Mouse (Mus musculus): ENCODE data around the gene Map7d3.
A peak's percentile ranks its signal among the peaks of the same experiment; 100 is the strongest.

Gene Map7d3

DNA sequence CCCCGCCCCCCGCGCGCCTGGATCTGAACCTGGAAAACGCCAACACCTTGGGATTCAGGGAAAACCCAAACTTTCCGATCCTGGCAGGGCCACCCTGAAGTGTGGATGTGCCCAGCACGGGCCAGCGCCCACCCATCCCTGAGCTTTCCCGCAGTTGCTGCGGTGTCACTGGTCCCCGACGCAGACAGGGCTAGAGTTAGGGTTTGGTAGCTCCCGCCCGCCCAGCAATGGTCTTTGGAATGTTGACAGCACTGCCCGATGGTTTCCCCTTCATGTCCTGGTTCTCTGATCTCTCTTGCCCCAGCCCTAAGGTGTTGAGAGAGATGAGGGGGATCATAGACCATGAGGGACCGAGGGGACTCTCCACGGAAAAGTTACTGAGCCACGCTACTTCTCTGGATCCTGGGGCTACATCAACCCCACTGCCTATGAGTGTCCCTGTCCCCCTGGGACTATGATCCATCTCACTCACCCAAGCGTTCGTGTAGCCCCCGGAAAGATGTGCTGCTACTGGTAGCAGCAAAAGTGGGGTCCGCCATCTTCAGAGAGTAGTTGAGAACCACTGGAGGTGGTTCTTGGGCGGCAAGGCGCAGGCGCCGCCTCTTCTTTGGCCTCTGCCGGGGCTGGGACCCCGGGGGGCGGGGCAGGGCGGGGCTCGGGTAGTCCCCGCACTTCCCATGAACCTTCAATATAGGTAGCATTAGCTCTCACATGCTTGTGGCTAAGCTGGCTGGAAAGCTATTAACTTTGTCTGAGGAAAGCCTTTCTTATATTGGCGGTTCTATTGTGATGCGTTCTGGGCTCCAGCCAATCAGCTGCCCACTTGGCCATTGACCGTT, at the start of gene Map7d3:
TSS of gene Map7d3 (minus strand) at position 562 of the 839 bp plus-strand sequence.
- peak in 1 of 2 experiments; percentile 5 for DNase-seq

- no peak for DNase-seq
Observed at GRCm38 (mm10) chrX:56869863-56870262, 47.7 kb upstream of the Map7d3 start, which contains the start of gene Adgrg4. Gene Adgrg4, plus strand, starts transcription at chrX:56870163.

- DNase-seq: no peak
Observed at GRCm38 (mm10) chrX:56841255-56841654, 19.1 kb upstream of the Map7d3 start.

- no peak for DNase-seq
Observed at GRCm38 (mm10) chrX:56839369-56839768, 17.2 kb upstream of the Map7d3 start.

- no peak for DNase-seq
Observed at GRCm38 (mm10) chrX:56835842-56836241, 13.7 kb upstream of the Map7d3 start.

- no peak for DNase-seq
Observed at GRCm38 (mm10) chrX:56827492-56827891, 5.4 kb upstream of the Map7d3 start.

GRCm38 (mm10) chrX:56791268-56791667, 30.9 kb downstream of the Map7d3 start:
- no peak for DNase-seq

DNA sequence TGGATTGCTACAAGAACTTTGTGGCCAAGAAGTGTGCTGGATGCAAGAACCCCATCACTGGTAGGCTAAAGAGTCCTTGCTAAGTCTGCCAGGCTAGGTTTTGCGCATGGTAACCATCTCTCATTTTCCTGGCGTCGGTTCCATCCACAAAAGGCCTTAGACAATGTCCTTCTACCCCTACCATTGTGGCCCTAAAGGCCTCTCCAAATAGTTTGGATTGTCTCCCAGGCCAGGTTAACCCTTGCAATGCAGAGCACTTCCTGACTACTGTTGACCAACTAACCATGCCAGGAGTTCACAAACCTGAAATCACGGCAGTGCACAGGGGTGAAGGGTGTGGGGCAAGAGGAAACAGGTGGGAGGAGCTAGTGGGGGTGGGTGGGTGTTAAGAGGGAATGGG, 31.5 kb downstream of the Map7d3 start:
- no peak for DNase-seq

- no peak for DNase-seq
Observed at GRCm38 (mm10) chrX:56787486-56787885, 34.6 kb downstream of the Map7d3 start.

- DNase-seq: no peak
Observed at GRCm38 (mm10) chrX:56786281-56787061, 35.7 kb downstream of the Map7d3 start.

DNA sequence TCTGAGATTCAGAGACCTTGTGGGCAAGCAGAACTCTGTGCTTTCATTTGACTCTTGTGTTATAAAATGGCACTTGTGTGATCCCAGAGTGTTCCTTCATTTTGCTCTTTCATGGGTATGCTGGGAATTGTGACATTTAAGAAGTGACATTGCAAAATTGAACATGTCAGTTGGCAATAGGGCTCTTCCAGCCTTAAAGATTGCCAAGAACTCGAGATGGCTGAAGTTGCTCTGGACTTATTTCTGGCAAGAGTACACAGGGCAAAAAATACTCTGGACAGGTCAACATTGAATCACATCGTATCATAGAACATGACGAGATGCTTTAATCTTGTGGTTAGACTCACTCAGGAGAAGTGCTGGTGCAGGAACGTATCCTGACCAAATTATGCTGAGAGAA, 48.8 kb downstream of the Map7d3 start:
- no peak for DNase-seq

DNA sequence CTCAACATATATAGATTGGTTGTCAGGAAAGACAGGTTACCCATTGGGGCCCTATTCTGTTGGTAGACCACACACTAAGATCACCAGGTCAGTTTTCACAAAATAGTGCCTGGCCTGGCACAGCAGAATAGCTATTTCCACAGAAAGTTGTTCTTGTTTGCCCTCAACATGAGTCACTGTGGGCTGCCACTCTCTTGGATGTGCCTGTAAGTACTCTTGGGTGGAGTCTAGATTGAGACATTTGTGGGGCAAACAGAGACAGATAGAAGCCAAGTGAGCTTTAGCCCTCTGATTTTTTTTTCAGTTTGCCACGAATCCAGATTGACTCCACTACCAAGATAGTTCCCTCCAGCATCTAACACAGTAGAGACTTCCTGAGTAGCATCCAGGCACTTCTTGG, 50.4 kb downstream of the Map7d3 start:
- no peak for DNase-seq

DNA sequence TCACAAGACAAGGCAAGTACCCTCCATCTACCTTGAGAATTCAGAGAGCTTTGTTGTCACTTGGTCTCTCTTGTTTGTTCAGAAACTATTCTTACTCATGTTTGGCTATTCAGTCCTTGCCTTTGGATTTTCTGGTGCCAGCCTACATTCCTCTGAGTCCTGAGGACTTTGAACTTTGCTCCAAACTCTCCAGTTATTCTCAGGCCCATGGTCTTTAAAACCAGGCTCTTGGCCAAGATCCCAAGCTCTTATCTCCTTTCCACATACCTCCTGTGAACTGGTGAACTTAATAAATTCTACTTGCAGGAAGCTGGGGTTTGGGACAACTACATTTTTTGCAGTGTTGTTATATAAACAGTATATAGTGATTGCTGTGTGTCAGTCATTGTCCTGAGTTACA, 52.3 kb downstream of the Map7d3 start:
- no peak for DNase-seq

GRCm38 (mm10) chrX:56760257-56760760, 61.8 kb downstream of the Map7d3 start:
- no peak for DNase-seq

- DNase-seq: no peak
Observed at GRCm38 (mm10) chrX:56756352-56756751, 65.8 kb downstream of the Map7d3 start.

DNA sequence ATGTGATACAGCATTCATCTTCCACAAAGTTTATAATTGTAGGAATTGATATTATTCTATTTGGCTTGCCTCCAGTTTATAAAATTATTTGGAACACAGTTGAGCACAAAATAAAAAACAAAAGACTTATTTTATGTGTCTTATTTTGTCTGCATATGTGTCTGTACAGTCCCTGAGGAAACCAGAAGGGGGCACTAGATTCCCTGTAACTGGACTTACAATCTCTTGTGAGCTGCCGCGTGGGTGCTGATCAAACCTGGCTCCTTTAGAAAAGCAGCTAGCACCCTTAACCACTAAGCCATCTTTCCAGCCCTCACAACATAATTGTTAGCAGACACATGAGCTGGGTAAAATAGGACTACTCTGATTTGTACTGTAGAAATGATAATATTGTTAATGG, 66.5 kb downstream of the Map7d3 start:
- DNase-seq: no peak

GRCm38 (mm10) chrX:56753317-56754289, 68.5 kb downstream of the Map7d3 start:
- DNase-seq: no peak

DNA sequence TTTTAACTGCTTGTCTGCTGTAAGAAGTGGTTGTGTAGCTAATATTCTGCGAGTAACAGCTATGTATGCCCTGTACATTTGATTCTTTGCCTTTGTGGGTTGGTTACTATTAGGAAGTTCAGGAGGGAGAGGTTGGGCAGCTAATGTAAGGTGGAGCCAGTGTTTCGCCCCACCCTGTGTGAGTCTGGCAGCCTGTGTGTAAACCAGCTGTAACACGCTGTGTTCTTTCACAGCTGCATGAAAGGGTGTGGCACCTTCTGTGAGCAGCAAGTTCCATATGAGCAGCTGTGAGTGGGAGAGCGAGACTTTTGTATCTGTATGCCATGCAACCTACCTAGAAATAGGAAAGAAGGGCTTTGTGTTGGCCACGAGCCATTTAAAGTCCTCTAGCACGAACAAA, 70.0 kb downstream of the Map7d3 start:
- no peak for DNase-seq

DNA sequence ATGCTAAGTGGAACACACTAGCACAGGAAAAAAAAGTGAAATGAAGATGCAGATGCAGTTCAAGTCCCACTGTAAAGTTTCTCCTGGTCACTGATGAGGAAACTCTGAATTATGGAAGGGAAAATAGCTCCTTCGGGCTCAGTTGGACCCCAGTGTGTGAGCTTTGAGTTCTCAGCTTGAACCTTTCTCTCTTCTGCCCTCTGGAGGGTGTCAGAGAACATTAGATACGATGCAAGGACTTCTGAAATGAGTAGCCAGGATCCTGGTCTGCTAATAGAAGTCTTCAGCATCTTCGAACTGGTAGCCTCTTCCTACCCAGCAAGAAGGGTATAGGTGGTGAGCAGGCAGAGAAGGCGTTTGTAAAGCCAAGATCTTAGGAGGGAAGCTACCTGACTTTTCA, 70.6 kb downstream of the Map7d3 start:
- DNase-seq: no peak

Data from thymus, adult 18-20 months (tissue).